Mouse (Mus musculus) cerebellum, adult 2 months (tissue): ENCODE measurements around the gene Frmd4a.

Experiments used
- CTCF ChIP-seq: fragments of 200-500 bp; IDR thresholded peaks from 2 replicates; pipeline ENCODE4 v1.5.1; 2011; ENCODE audit warnings: low read depth, mild to moderate bottlenecking, control low read depth, low read length, moderate library complexity, borderline replicate concordance; ENCODE audit not compliant: insufficient read depth
- POLR2A ChIP-seq: fragments of 200-500 bp; IDR thresholded peaks from 2 replicates; pipeline ENCODE4 v1.6.1; 2011; ENCODE audit warnings: low read length, control low read depth, borderline replicate concordance; ENCODE audit not compliant: insufficient read depth

DNA sequence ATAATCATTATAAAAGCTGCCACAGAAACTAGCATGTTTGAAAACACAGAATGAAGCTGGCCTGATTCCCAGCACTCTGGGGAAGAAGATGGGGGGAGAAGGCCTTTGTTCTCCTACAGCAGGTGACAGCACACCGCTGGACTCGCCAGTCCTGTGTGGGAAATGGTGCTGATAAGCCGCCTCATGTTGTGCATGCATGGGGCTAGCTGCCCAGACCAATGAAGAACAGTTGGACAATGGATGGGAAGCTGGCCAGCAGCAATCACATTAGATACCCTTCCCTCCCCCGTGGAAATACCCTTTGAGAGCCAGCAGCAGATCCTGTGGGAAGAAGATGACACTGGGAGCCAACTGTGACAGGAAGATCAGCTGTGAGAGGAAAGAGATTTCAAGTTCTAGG is 210.0 kb downstream of the Frmd4a start:
- TF ChIP-seq POLR2A = no peak
- no peak for TF ChIP-seq CTCF
